Mouse (Mus musculus) liver, postnatal 0 days (tissue): ENCODE measurements around the gene Akap11. TPM values are rescaled to one million over a fixed set of nuclear protein-coding genes. Genes with fewer than 3 reads are reported as not detected.

Source experiments
- ATAC-seq: fragments of 200-750 bp; cut with Nextera tagmentation; 2 replicates; pipeline ENCODE4 v1.8.0; 2017; ENCODE audit warnings: mild to moderate bottlenecking, moderate library complexity
- DNase-seq: peaks from one replicate; pipeline ENCODE4 v3.0.0-alpha.2; 2016
- H3K27ac ChIP-seq: fragments of 300-500 bp; sonication (generic); 2 replicates; pipeline ENCODE4 v1.5.1; 2014; ENCODE audit warnings: antibody characterized with exemption, moderate library complexity, mild to moderate bottlenecking, low read depth
- H3K27me3 ChIP-seq: fragments of 300-500 bp; sonication (generic); 2 replicates; pipeline ENCODE4 v1.6.1; 2014; ENCODE audit warnings: low read length, control low read depth, mixed read lengths; ENCODE audit not compliant: insufficient read depth
- H3K36me3 ChIP-seq: fragments of 300-500 bp; sonication (generic); replicated peaks from 2 replicates; pipeline ENCODE4 v1.6.1; 2014; ENCODE audit warnings: mild to moderate bottlenecking, control low read depth, low read length, moderate library complexity, mixed read lengths; ENCODE audit not compliant: insufficient read depth
- H3K4me1 ChIP-seq: fragments of 300-500 bp; sonication (generic); 2 replicates; pipeline ENCODE4 v1.6.1; 2014; ENCODE audit warnings: antibody characterized with exemption, mild to moderate bottlenecking, control low read depth; ENCODE audit not compliant: insufficient read depth
- H3K4me2 ChIP-seq: fragments of 300-500 bp; sonication (generic); 2 replicates; pipeline ENCODE4 v1.6.1; 2014; ENCODE audit warnings: low read depth, mild to moderate bottlenecking, low read length, moderate library complexity, mixed read lengths
- H3K4me3 ChIP-seq: fragments of 300-500 bp; sonication (generic); 2 replicates; pipeline ENCODE4 v1.5.1; 2014; ENCODE audit warnings: low read depth, low read length
- H3K9ac ChIP-seq: fragments of 300-500 bp; sonication (generic); replicated peaks from 2 replicates; pipeline ENCODE4 v1.6.1; 2014; ENCODE audit warnings: mild to moderate bottlenecking, moderate library complexity
- H3K9me3 ChIP-seq: fragments of 300-500 bp; sonication (generic); 2 replicates; pipeline ENCODE4 v1.6.1; 2016; ENCODE audit warnings: mild to moderate bottlenecking, control low read depth, low read length, mixed read lengths
- CTCF ChIP-seq: sonication (generic); IDR thresholded peaks from 2 replicates; pipeline ENCODE4 v1.5.1; 2016; ENCODE audit warnings: antibody characterized with exemption, low read depth
- EP300 ChIP-seq: IDR thresholded peaks from 2 replicates; pipeline ENCODE4 v1.6.1; 2016; ENCODE audit warnings: antibody characterized with exemption, low read depth, mild to moderate bottlenecking
- WGBS: fragments of 180-500 bp; shearing (Covaris S2); extraction: QIAGEN DNeasy Blood & Tissue Kit; methylation state at CpG from one replicate; pipeline ENCODE4 v1.1.7; 2014; ENCODE audit not compliant: insufficient replicate concordance; 5-methylcytosine and 5-hydroxymethylcytosine counted together
- polyA plus RNA-seq: library from polyadenylated mRNA; unstranded; fragments of >200 nt; fragmentation: Nextera tagmentation; extraction: Ambion mirVana; gene quantifications from 2 replicates; pipeline ENCODE4 v1.2.1, GENCODE M21; 2015

Akap11 gene
- 3.6 and 4.1 TPM in 2 replicates for polyA plus RNA-seq

- Histone ChIP-seq H3K4me2 (peak within 1 kb of the TSS; percentile 82), H3K36me3 (no peaks in the 10 kb centered on the region), H3K27me3 (no peaks in the 10 kb centered on the region), H3K4me3 (peak within 1 kb of the TSS; percentile 75), H3K27ac (peak within 1 kb of the TSS; percentile 91), H3K9me3 (no peaks in the 10 kb centered on the region), H3K9ac (peak within 1 kb of the TSS; percentile 88), H3K4me1 (peaks cover 23% of the 10 kb centered on the region)
- DNase-seq, result peak; percentile 94
- 3% methylated on average over 74 of the region's 82 CpGs for WGBS
- TF ChIP-seq EP300 (peak; percentile 83), CTCF (no peak)
- peak; percentile 95 for ATAC-seq
Observed at GRCm38 (mm10) chr14:78536281-78537165, at the start of gene Akap11. Gene Akap11, minus strand, starts transcription at chr14:78536808.

- H3K4me2 ChIP-seq, result no peak overlapping the region
- no peak overlapping the region for H3K9ac ChIP-seq
- DNase-seq (no peak), ATAC-seq (no peak)
- H3K27me3 ChIP-seq, result no peaks in the 10 kb centered on the region
- 85% methylated on average over 13 of the region's 13 CpGs for WGBS
- H3K9me3 ChIP-seq, result no peaks in the 10 kb centered on the region
- no peaks in the 10 kb centered on the region for H3K36me3 ChIP-seq
- no peak overlapping the region for H3K4me3 ChIP-seq
- H3K4me1 ChIP-seq, result no peaks in the 10 kb centered on the region
- no peak overlapping the region for H3K27ac ChIP-seq
- TF ChIP-seq EP300 (no peak), CTCF (no peak)
Observed at GRCm38 (mm10) chr14:78584222-78584621, 47.6 kb upstream of the Akap11 start.

GRCm38 (mm10) chr14:78583168-78583567, 46.6 kb upstream of the Akap11 start:
- Histone ChIP-seq H3K4me1 (no peaks in the 10 kb centered on the region), H3K27ac (no peak overlapping the region), H3K4me2 (no peak overlapping the region), H3K9ac (no peak overlapping the region), H3K4me3 (no peak overlapping the region), H3K36me3 (no peaks in the 10 kb centered on the region), H3K9me3 (no peaks in the 10 kb centered on the region), H3K27me3 (no peaks in the 10 kb centered on the region)
- no peak for ATAC-seq
- DNase-seq, result no peak
- TF ChIP-seq EP300 (no peak), CTCF (no peak)

GRCm38 (mm10) chr14:78575899-78576298, 39.3 kb upstream of the Akap11 start:
- no peak overlapping the region for H3K27ac ChIP-seq
- TF ChIP-seq EP300 (no peak), CTCF (peak; percentile 26; the same call in 1 of the 2 replicates)
- DNase-seq (no peak), ATAC-seq (no peak)
- no peak overlapping the region for H3K9ac ChIP-seq
- 75% methylated on average over 13 of the region's 13 CpGs for WGBS
- no peaks in the 10 kb centered on the region for H3K4me1 ChIP-seq
- no peak overlapping the region for H3K4me3 ChIP-seq
- H3K4me2 ChIP-seq, result no peak overlapping the region
- no peaks in the 10 kb centered on the region for H3K9me3 ChIP-seq
- 0 out of 2 replicates have a peak, but pooled peaks cover 3% of the 10 kb centered on the region for H3K36me3 ChIP-seq
- no peaks in the 10 kb centered on the region for H3K27me3 ChIP-seq

- ATAC-seq, result no peak
Observed at GRCm38 (mm10) chr14:78568410-78568809, 31.8 kb upstream of the Akap11 start.

GRCm38 (mm10) chr14:78566431-78566830, 29.8 kb upstream of the Akap11 start:
- H3K9ac ChIP-seq, result no peak overlapping the region

More at GRCm38 (mm10) chr14:78568410-78568809, 31.8 kb upstream of the Akap11 start:
- no peaks in the 10 kb centered on the region for H3K9me3 ChIP-seq
- H3K4me1 ChIP-seq, result no peaks in the 10 kb centered on the region
- H3K36me3 ChIP-seq, result 0 out of 2 replicates have a peak, but pooled peaks cover 3% of the 10 kb centered on the region
- TF ChIP-seq EP300, result no peak
- no peak for TF ChIP-seq CTCF
- no peak overlapping the region for H3K9ac ChIP-seq
- no peak overlapping the region for H3K27ac ChIP-seq
- WGBS, result 70% methylated on average over 5 of the region's 5 CpGs
- no peaks in the 10 kb centered on the region for H3K27me3 ChIP-seq
- no peak for DNase-seq
- no peak overlapping the region for H3K4me2 ChIP-seq
- no peak overlapping the region for H3K4me3 ChIP-seq

More at GRCm38 (mm10) chr14:78566431-78566830, 29.8 kb upstream of the Akap11 start:
- Histone ChIP-seq H3K9me3 (no peaks in the 10 kb centered on the region), H3K4me1 (no peaks in the 10 kb centered on the region), H3K27me3 (no peaks in the 10 kb centered on the region), H3K27ac (no peak overlapping the region), H3K4me3 (no peak overlapping the region), H3K36me3 (no peaks in the 10 kb centered on the region), H3K4me2 (no peak overlapping the region)
- no peak for ATAC-seq
- WGBS, result 64% methylated on average over 4 of the region's 4 CpGs
- no peak for DNase-seq
- TF ChIP-seq EP300, result no peak
- TF ChIP-seq CTCF, result no peak
